Mouse (Mus musculus) spleen, postnatal 10 days (tissue): ENCODE measurements around the gene Ube2b.
A peak's percentile ranks its signal among the peaks of the same experiment; 100 is the strongest.

Experiments
- DNase-seq, 2 experiments: peaks; one replicate each; pipeline ENCODE4 v3.0.0; 2021 to 2022; ENCODE audit warnings: low spot score in 2 of 2

The Ube2b gene

DNA sequence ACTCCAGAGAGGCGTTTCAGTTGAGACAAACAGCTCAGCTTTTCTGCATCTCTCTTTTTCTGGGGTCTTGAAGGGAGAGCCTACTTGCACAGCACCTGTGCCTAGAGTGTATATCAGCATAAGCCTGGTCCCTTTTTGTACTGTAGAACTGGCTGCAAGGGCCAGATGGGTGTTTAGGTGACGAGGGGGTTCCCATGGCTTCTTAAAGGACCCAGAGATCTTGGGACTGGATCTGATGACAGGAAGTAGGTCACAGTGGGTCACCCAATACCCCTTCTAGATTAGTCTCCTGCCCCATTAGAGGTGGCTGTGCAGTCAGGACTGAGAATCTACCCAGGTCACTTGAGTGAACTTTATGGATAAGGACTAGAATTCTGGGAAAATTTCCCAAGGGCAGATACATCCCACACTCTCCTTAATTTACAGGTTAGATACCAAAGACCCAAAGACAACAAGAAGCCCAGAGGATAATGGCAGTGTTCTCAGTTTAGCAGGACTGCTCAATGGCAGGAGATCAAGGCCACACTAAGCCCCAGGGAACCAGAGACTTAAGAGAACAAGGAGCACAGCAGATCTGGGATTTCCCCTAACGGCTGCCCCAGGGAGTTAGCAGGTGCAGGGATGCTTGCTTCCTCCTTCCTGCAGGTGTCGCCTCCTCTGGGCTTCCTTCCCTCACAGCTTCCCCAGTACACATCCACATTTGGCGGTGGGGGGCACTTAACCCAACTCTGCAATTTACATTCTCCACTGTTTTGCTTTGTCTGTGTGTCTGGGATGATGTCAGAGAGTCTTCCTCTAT, 64.7 kb downstream of the Ube2b start:
- peak in 1 of 2 experiments; percentile 71 for DNase-seq
